Mouse (Mus musculus): ENCODE results near the gene Erc2. TPM values are rescaled to one million over a fixed set of nuclear protein-coding genes. Genes with fewer than 3 reads are reported as not detected.

Erc2 gene
- polyA plus RNA-seq, 1 experiment from 2014 or later, result 12.7 TPM

- H3K27me3 ChIP-seq (ENCODE audit: control insufficient read depth, insufficient read depth, low read length), result no peaks in the 10 kb centered on the region
- no peaks in the 10 kb centered on the region for H3K9me3 ChIP-seq (ENCODE audit: control insufficient read depth, low read length)
- ATAC-seq (replicated peaks; ENCODE audit: low FRiP score) (no peak), DNase-seq (ENCODE audit: low spot score) (no peak)
- no peak overlapping the region for H3K9ac ChIP-seq (ENCODE audit: low read length)
- no peaks in the 10 kb centered on the region for H3K36me3 ChIP-seq (ENCODE audit: control insufficient read depth, insufficient read depth, low read length)
- no peaks in the 10 kb centered on the region for H3K4me1 ChIP-seq (replicated peaks; ENCODE audit: control insufficient read depth, insufficient read depth, low read length)
- WGBS, result 75% methylated on average over 1 of the region's 1 CpGs
- H3K27ac ChIP-seq (ENCODE audit: low read depth, low read length), result no peak overlapping the region
- no peak overlapping the region for H3K4me2 ChIP-seq (ENCODE audit: low read depth, low read length, severe bottlenecking)
- no peak overlapping the region for H3K4me3 ChIP-seq (ENCODE audit: low read depth, low read length)
These were observed 353.4 kb downstream of the Erc2 start for GRCm38 (mm10) chr14:27975661-27976060.

DNA sequence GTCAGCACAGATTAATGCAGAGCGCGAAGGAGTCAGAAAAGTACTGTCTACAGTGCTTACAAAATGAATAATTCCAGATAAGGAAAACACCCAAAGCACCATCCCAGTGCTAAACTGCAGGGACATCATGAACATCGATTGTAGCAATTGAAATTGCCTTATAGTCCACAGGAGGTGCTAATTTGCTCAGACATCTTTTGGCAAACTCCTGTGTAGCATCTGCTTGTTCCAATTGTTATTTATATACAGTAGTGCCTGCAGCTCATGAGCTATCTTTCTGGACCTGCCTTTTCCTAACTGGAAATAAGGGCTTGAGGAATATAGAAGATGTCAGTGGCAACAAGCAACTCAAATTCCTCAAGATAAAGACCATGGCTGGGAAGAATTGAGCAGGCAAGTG is 362.5 kb downstream of the Erc2 start:
- Histone ChIP-seq H3K9ac (ENCODE audit: low read length) (no peak overlapping the region), H3K36me3 (ENCODE audit: control insufficient read depth, insufficient read depth, low read length) (no peaks in the 10 kb centered on the region), H3K4me3 (ENCODE audit: low read depth, low read length) (no peak overlapping the region), H3K27ac (ENCODE audit: low read depth, low read length) (no peak overlapping the region), H3K9me3 (ENCODE audit: control insufficient read depth, low read length) (no peaks in the 10 kb centered on the region), H3K4me2 (ENCODE audit: low read depth, low read length, severe bottlenecking) (no peak overlapping the region), H3K27me3 (ENCODE audit: control insufficient read depth, insufficient read depth, low read length) (no peaks in the 10 kb centered on the region), H3K4me1 (replicated peaks; ENCODE audit: control insufficient read depth, insufficient read depth, low read length) (no peaks in the 10 kb centered on the region)
- 89% methylated on average over 3 of the region's 3 CpGs for WGBS
- ATAC-seq (replicated peaks; ENCODE audit: low FRiP score), result no peak
- DNase-seq (ENCODE audit: low spot score), result no peak

DNA sequence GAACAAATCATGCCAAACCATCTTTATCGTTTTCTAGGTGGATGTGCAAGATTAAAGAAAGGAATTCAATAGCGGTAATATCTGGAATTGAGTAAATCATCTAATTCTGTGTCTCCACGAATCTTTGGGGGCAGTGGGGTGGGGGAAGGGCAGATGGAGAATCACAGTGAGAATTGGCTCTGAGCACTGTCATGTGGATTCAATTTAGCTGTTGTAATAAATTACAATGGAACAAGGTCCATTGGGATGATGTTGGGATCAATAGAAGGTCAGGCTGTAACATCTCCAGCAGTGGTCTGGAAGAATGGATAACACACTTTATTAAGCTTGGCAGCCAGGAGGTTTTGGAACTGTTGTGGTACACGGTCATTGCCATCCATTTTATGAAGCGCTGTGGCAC is 363.0 kb downstream of the Erc2 start:
- H3K4me1 ChIP-seq (replicated peaks; ENCODE audit: control insufficient read depth, insufficient read depth, low read length), result no peaks in the 10 kb centered on the region
- no peaks in the 10 kb centered on the region for H3K9me3 ChIP-seq (ENCODE audit: control insufficient read depth, low read length)
- no peak overlapping the region for H3K27ac ChIP-seq (ENCODE audit: low read depth, low read length)
- no peak overlapping the region for H3K4me2 ChIP-seq (ENCODE audit: low read depth, low read length, severe bottlenecking)
- 80% methylated on average over 5 of the region's 5 CpGs for WGBS
- DNase-seq (ENCODE audit: low spot score), result no peak
- ATAC-seq (replicated peaks; ENCODE audit: low FRiP score), result no peak
- no peaks in the 10 kb centered on the region for H3K27me3 ChIP-seq (ENCODE audit: control insufficient read depth, insufficient read depth, low read length)
- no peak overlapping the region for H3K4me3 ChIP-seq (ENCODE audit: low read depth, low read length)
- no peaks in the 10 kb centered on the region for H3K36me3 ChIP-seq (ENCODE audit: control insufficient read depth, insufficient read depth, low read length)
- H3K9ac ChIP-seq (ENCODE audit: low read length), result no peak overlapping the region

- ATAC-seq (replicated peaks; ENCODE audit: low FRiP score) (no peak), DNase-seq (ENCODE audit: low spot score) (no peak)
- H3K36me3 ChIP-seq (ENCODE audit: control insufficient read depth, insufficient read depth, low read length), result no peaks in the 10 kb centered on the region
- no peak overlapping the region for H3K4me2 ChIP-seq (ENCODE audit: low read depth, low read length, severe bottlenecking)
- H3K27ac ChIP-seq (ENCODE audit: low read depth, low read length), result no peak overlapping the region
- WGBS, result 93% methylated on average over 1 of the region's 1 CpGs
- no peaks in the 10 kb centered on the region for H3K4me1 ChIP-seq (replicated peaks; ENCODE audit: control insufficient read depth, insufficient read depth, low read length)
- no peaks in the 10 kb centered on the region for H3K9me3 ChIP-seq (ENCODE audit: control insufficient read depth, low read length)
- no peak overlapping the region for H3K9ac ChIP-seq (ENCODE audit: low read length)
- H3K27me3 ChIP-seq (ENCODE audit: control insufficient read depth, insufficient read depth, low read length), result no peaks in the 10 kb centered on the region
- H3K4me3 ChIP-seq (ENCODE audit: low read depth, low read length), result no peak overlapping the region
These were observed 365.2 kb downstream of the Erc2 start for GRCm38 (mm10) chr14:27987422-27987821.

DNA sequence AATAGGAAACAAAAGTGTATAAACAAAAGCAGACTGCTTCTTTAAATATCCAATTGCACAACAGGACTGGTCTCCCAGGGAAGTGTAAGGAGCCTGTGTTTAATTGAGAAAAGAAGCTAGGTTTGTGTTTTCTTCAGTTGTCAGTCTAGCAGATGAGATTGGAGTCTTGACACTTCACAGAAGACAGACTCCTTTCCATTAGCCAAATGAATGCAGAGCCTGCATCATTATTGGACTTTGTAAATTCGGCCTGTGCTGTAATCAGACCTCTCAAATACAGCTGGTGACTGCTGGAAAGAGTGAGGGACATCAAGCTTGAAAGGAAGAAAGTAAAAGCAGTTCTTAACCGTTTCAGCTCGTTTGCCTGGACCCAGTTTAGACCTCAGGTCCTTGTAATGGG is 376.3 kb downstream of the Erc2 start:
- WGBS, result 47% methylated on average over 3 of the region's 3 CpGs
- Histone ChIP-seq H3K4me3 (ENCODE audit: low read depth, low read length) (no peak overlapping the region), H3K27me3 (ENCODE audit: control insufficient read depth, insufficient read depth, low read length) (no peaks in the 10 kb centered on the region), H3K9me3 (ENCODE audit: control insufficient read depth, low read length) (no peaks in the 10 kb centered on the region), H3K36me3 (ENCODE audit: control insufficient read depth, insufficient read depth, low read length) (no peaks in the 10 kb centered on the region), H3K4me1 (replicated peaks; ENCODE audit: control insufficient read depth, insufficient read depth, low read length) (no peaks in the 10 kb centered on the region), H3K4me2 (ENCODE audit: low read depth, low read length, severe bottlenecking) (no peak overlapping the region), H3K27ac (ENCODE audit: low read depth, low read length) (no peak overlapping the region), H3K9ac (ENCODE audit: low read length) (no peak overlapping the region)
- ATAC-seq (replicated peaks; ENCODE audit: low FRiP score), result no peak
- DNase-seq (ENCODE audit: low spot score), result no peak

DNA sequence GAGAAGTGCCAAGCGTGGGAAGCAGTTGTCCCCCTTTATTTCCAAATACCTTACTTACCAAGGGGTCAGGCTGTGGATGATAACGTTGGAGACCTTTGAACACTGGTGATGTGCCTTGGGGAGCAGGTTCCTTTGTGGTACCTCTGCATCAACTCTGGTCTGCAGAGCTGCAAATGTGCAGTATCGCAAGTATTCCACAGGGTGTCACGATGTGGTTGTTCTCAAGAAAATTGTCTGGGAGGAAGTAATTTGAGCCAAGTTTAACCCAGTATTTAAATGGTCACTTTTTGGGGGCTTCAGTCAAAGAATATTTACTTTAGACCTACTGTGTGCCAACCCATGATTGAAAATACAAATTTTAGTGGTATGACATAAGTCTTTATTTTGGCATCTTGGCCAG is 381.8 kb downstream of the Erc2 start:
- Histone ChIP-seq H3K4me3 (ENCODE audit: low read depth, low read length) (no peak overlapping the region), H3K9me3 (ENCODE audit: control insufficient read depth, low read length) (no peaks in the 10 kb centered on the region), H3K27ac (ENCODE audit: low read depth, low read length) (no peak overlapping the region), H3K4me2 (ENCODE audit: low read depth, low read length, severe bottlenecking) (no peak overlapping the region), H3K4me1 (replicated peaks; ENCODE audit: control insufficient read depth, insufficient read depth, low read length) (no peaks in the 10 kb centered on the region), H3K9ac (ENCODE audit: low read length) (no peak overlapping the region), H3K36me3 (ENCODE audit: control insufficient read depth, insufficient read depth, low read length) (no peaks in the 10 kb centered on the region), H3K27me3 (ENCODE audit: control insufficient read depth, insufficient read depth, low read length) (no peaks in the 10 kb centered on the region)
- no peak for ATAC-seq (replicated peaks; ENCODE audit: low FRiP score)
- WGBS, result 53% methylated on average over 4 of the region's 4 CpGs
- DNase-seq (ENCODE audit: low spot score), result no peak

- Histone ChIP-seq H3K4me1 (replicated peaks; ENCODE audit: control insufficient read depth, insufficient read depth, low read length) (no peaks in the 10 kb centered on the region), H3K27me3 (ENCODE audit: control insufficient read depth, insufficient read depth, low read length) (no peaks in the 10 kb centered on the region), H3K9ac (ENCODE audit: low read length) (no peak overlapping the region), H3K27ac (ENCODE audit: low read depth, low read length) (no peak overlapping the region), H3K4me3 (ENCODE audit: low read depth, low read length) (no peak overlapping the region), H3K4me2 (ENCODE audit: low read depth, low read length, severe bottlenecking) (no peak overlapping the region), H3K36me3 (ENCODE audit: control insufficient read depth, insufficient read depth, low read length) (no peaks in the 10 kb centered on the region), H3K9me3 (ENCODE audit: control insufficient read depth, low read length) (no peaks in the 10 kb centered on the region)
- WGBS, result 89% methylated on average over 10 of the region's 10 CpGs
- DNase-seq (ENCODE audit: low spot score) (no peak), ATAC-seq (replicated peaks; ENCODE audit: low FRiP score) (no peak)
These were observed 388.5 kb downstream of the Erc2 start for GRCm38 (mm10) chr14:28010536-28011280.

- Histone ChIP-seq H3K9ac (ENCODE audit: low read length) (no peak overlapping the region), H3K27ac (ENCODE audit: low read depth, low read length) (no peak overlapping the region), H3K36me3 (ENCODE audit: control insufficient read depth, insufficient read depth, low read length) (no peaks in the 10 kb centered on the region), H3K4me3 (ENCODE audit: low read depth, low read length) (no peak overlapping the region), H3K27me3 (ENCODE audit: control insufficient read depth, insufficient read depth, low read length) (no peaks in the 10 kb centered on the region), H3K4me1 (replicated peaks; ENCODE audit: control insufficient read depth, insufficient read depth, low read length) (no peaks in the 10 kb centered on the region), H3K4me2 (ENCODE audit: low read depth, low read length, severe bottlenecking) (no peak overlapping the region), H3K9me3 (ENCODE audit: control insufficient read depth, low read length) (no peaks in the 10 kb centered on the region)
- 88% methylated on average over 6 of the region's 6 CpGs for WGBS
- no peak for ATAC-seq (replicated peaks; ENCODE audit: low FRiP score)
- no peak for DNase-seq (ENCODE audit: low spot score)
These were observed 401.0 kb downstream of the Erc2 start for GRCm38 (mm10) chr14:28023199-28023598.

- H3K9ac ChIP-seq (ENCODE audit: low read length), result no peak overlapping the region
- no peaks in the 10 kb centered on the region for H3K27me3 ChIP-seq (ENCODE audit: control insufficient read depth, insufficient read depth, low read length)
- no peak for ATAC-seq (replicated peaks; ENCODE audit: low FRiP score)
- H3K9me3 ChIP-seq (ENCODE audit: control insufficient read depth, low read length), result no peaks in the 10 kb centered on the region
- no peak overlapping the region for H3K4me3 ChIP-seq (ENCODE audit: low read depth, low read length)
- 48% methylated on average over 1 of the region's 1 CpGs for WGBS
- H3K4me2 ChIP-seq (ENCODE audit: low read depth, low read length, severe bottlenecking), result no peak overlapping the region
- H3K27ac ChIP-seq (ENCODE audit: low read depth, low read length), result no peak overlapping the region
- DNase-seq (ENCODE audit: low spot score), result no peak
- no peaks in the 10 kb centered on the region for H3K36me3 ChIP-seq (ENCODE audit: control insufficient read depth, insufficient read depth, low read length)
- no peaks in the 10 kb centered on the region for H3K4me1 ChIP-seq (replicated peaks; ENCODE audit: control insufficient read depth, insufficient read depth, low read length)
These were observed 408.6 kb downstream of the Erc2 start for GRCm38 (mm10) chr14:28030870-28031269.
